Mouse (Mus musculus): Measurements from ENCODE around the gene Ehmt2.

DNA sequence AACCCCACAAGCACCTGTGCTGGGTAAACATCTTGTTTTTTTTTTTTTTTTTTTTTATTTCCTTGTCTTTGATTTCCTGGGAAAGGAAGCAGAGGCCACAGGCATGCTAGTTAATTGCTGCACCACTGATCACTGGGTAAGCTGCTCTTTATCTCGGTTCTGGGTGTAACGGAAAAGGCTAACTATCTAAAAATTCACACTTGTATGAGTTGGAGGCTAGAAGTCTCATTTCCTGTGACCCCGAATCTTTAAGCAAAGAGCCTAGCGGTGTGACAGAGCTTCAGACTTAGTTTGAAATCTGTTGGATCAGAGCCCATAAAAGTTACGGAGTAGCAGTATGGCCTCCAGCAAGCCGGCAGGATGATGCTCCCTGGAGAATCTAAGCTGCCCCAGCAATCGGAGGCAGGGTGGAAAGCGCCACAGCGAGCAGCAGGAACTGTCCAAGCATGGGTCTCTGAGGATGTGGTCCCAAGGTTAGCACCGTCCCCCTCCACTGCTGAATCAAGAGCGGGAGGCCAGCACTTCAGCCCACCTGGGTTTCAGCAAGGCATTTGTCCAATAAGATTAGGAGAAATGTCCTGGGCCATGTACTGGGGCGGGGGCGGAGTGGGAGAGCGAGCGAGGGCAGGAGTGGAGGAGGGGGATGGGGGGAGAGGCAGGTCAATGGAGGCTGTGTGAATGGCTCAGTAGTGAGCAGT, 43.2 kb downstream of the Ehmt2 start:
- TF ChIP-seq GATA1 (IDR thresholded peaks at IDR 0.05; ENCODE audit: borderline replicate concordance, low read length) = no peak
- no peak for TF ChIP-seq FLI1 (IDR thresholded peaks at IDR 0.05; ENCODE audit: low read length)

Data from megakaryocyte, embryonic 14.5 days (primary cell).